Mouse (Mus musculus): ENCODE measurements around the gene Hist1h2ao.
"Not testable (repeated sequence)": the region's sequence is repeated elsewhere in the genome, so short reads cannot be mapped to it uniquely, and the experiment has no call there.

Hist1h2ao gene

DNA sequence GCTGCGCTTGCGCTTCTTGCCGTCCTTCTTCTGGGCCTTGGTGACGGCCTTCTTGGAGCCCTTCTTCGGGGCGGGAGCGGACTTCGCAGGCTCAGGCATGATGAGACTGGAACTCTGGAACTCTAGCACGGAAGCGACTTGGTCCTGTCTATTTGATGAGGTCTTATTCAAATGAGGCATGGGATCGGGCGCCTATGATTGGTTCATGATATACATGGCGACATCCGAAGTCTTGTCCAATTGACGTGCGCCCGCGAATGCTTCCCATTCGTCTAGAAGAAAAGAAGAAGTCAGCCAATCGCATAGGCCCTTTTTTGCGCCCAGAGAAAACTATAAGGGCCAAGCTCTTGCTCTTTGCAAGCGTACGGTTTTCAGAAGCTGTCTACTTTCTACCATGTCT is at the start of gene Hist1h2ao, which contains the start of gene Hist1h2bq:
Gene Hist1h2ao, plus strand, starts transcription at position 393 of the 400 bp plus-strand sequence.
Gene Hist1h2bq, minus strand, starts transcription at position 125 of the 400 bp plus-strand sequence.
- DNase-seq: not testable (repeated sequence)

DNA sequence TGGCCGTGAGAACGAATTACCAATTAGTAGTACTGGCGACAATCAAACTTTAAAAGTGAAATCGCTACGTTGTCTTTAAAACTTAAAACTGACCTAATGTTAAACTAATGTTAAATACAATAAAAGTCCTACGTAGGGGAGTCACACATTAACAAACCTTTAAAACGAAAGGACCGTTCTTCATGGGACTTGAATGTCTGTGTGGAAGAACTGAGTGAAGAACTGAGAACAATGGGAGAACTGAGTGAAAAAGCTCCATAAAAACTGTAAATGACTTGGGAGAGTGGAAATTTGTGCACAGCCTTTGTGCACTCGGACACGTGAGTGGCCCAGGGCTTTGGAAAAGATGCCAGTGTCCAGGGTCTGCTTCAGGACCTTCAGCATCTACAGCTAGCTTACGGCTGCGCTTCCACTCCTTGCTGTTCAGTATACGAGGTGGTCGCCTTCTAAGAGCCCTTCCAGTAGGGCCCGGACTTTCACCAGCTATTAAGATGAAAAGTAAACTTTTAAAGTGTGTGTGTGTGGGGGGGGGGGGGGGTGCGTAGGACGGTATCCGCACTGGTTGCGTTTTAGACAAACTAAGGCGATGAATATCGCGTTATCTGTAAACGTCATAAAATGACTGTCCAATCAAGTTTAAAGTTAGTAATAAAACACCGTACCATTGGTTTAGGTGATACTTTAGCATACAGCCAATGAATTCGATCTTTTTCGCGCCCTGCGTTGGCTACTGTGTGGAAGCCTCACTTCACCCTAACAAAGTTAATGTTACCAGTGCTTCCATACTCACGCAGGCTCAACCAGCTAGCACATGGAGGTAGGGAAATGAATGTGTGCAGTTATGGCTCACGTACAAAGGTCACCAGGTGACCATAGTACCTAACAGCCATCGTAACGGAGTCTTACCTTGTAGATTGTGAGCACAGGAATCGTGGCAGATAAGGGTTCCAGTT is 31.2 kb upstream of the Hist1h2ao start:
- peak; percentile 76 for DNase-seq

DNA sequence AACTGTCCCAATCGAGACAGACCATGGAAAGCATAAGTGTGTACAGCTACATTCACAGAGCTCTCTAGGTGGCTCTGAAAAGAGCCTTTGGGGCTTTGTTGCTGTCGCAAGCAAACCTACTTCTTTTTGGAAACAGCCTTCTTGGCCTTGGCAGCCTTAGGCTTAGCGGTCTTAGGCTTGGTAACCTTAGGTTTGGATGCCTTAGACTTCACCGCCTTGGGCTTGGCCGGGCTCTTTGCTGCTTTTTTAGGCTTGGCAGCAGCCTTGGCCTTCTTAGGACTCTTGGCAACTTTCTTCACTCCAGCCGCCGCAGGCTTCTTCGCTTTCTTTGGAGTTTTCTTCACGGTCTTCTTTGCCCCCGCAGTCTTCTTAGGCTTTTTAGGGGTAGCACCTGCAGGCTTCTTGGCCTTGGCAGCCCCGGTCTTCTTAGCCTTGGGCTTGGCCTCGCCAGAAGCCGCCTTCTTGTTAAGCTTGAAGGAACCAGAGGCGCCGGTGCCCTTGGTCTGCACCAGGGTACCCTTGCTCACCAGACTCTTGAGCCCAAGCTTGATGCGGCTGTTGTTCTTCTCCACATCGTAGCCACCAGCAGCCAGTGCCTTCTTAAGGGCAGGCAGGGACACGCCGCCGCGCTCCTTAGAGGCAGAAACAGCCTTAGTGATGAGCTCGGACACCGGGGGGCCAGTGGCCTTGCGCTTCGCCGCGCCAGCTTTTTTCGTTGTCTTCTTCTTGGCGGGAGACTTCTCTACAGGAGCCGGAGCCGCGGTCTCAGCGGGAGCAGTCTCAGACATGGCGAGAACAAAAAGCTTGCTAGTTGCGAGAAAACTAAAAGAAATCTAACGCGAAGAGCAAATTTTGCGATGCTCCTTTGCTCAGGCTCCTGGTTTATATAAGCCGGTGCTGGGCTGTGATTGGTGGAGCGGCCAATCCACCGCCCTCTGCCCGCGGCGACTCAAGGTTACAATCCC is 30.2 kb upstream of the Hist1h2ao start, which contains the start of gene Hist1h1b:
Gene Hist1h1b, minus strand, starts transcription at position 859 of the 965 bp plus-strand sequence.
- peak; percentile 84 for DNase-seq

DNA sequence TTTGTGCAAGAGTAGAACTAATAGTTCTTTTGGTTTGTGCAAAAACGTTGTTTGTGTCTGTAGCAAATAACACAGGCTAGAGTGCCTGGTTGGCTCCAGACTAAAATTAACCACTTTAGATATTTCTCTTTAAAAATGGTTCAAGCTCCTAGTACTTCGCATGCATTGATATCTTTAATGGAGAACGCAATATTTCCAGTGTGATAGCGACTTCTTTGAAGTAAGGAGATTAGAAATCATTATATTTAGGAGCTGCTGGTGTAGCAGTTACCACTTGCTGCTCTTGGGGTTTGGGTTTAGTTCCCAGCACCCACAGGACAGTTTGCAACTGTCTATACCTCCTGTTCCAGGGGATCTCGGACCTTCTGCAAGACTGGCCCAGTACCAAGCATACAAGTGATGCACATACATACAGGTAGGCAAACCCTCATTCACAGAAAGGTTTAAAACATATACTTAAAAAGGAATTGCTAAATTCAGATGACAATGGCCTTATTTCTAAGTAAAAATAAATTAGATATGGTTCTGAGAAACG is 29.2 kb upstream of the Hist1h2ao start:
- DNase-seq: peak; percentile 15

DNA sequence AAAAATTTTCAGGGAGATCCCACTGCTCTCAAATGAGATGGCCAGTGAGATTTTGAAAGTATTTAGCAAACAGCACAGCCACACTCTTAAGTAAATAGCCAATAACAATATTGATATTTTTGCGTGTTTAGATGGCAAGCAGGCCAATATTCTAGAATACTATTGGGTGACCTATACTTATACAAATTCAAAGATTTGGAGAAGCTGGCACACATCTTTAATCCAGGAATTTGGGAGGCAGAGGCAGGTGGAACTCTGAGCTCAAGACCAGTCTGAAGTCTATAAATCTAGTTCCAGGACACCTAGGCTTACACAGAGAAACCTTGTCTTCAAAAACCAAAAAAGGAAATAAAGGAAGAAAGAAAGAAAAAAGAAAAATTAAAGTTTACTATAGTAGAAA is 28.6 kb upstream of the Hist1h2ao start:
- no peak for DNase-seq

DNA sequence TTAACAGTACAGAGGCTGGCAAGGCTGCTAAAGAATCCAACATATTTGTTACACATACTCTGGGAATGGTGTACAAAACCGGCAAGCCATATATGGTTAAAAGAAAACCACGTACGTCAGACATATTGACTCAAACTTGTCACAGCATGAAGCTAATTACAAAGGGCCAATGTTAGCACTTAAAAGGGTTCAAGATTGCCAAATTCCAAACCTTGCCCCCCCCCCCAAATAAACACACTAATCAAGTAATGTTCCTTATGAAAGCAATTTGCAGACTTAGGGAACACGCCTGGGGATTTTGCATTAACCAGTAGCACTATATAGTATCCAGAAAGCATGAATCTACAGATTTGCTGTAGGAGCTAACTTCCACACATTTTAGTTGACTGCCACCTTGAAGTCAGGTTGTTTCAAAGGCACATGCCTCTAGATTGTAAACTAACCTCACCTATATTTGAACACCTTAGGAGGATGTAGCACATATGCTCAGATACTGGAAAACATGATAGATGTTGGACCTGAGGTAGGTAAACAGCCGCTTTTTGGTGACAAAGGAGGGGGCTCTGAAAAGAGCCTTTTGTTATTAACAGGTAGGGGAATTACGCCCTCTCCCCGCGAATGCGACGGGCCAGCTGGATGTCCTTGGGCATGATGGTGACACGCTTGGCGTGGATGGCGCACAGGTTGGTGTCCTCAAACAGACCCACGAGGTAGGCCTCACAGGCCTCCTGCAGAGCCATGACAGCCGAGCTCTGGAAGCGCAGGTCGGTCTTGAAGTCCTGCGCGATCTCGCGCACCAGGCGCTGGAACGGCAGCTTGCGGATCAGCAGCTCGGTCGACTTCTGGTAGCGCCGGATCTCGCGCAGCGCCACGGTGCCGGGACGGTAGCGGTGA is 27.7 kb upstream of the Hist1h2ao start:
- peak; percentile 56 for DNase-seq

DNA sequence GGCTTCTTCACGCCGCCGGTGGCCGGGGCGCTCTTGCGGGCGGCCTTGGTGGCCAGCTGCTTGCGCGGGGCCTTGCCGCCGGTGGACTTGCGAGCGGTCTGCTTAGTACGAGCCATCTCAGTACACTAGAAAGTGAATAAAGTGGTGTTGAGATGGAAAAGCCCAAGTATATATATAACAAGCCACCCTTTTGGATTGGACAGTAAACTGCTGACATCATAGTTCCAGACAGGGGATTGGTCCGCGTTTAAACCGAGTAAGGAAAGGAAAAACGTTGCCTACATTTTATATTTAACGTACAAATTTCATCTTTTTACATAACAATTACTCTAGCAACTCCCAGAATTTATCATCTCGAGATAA is 27.0 kb upstream of the Hist1h2ao start, which contains the start of gene Hist1h3i:
Gene Hist1h3i, minus strand, starts transcription at position 116 of the 363 bp plus-strand sequence.
- peak; percentile 70 for DNase-seq

DNA sequence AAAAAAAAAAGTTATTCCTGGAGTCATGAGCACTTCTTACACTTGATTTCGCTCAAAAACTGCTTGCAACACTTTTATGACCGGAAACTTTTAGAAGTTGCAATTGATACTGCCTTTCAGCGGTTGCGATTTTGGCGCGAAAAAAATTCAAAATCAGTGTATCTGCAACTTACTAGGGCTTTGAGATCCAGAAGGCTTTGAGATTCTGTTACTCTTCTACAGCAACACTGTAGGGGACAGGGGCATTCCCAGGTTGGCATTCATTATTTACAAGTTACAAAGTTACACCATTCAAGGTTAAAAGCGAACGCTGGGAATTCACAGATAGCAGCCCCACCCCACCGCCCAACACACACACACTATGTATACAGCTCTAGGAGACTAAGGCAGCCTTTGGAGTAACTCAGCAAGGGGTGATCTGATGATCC is 26.5 kb upstream of the Hist1h2ao start:
- DNase-seq: peak; percentile 52

DNA sequence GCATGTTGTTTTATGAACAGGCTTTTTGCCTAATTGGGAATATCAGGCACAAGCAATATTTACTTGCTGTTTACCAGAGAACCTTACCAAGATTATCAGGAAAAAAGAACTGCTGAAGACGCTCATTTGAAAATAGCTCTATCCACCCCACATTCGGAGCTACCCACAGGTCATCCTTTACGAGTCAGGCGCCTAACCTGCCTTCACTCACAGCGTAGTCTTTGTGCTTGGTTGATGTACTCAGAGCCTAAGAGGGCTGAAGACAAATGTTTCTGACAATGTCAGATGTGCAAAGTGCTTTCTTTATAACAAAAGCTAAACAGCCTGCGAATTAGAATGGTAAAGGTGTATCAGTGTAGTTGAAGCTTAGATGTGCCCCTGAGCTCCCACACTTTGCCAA is 26.0 kb upstream of the Hist1h2ao start:
- DNase-seq: peak; percentile 9

DNA sequence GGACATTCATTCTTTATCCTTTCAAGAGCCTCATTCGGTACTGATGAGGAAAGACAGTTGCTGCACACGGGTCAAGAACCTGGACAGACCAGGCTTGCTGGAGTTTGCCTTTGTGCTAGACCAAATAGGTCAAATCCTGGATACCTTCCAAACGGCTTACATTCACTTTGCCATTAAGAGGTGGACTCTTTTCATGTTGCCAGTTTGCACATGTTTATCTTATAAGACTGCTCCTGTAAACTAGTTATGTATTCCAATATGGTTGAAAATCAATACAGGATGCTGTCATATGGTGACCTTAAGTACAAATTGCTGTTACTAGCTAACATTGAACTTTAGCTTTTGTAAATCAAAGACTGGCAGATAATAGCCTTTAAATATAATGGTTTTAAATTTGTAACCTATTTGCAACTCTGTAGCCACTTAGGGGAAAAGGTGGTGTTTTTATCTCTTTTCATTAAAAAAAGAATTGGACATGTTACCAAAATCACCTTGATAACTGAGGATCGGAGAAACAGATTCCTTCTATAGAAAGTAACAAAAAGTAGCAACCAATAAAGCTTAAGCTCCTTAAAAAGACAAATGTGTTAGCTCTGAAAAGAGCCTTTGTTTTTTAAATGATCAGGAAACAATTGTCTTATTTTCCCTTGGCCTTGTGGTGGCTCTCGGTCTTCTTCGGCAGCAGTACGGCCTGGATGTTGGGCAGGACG is 23.9 kb upstream of the Hist1h2ao start:
- DNase-seq: peak; percentile 16

DNA sequence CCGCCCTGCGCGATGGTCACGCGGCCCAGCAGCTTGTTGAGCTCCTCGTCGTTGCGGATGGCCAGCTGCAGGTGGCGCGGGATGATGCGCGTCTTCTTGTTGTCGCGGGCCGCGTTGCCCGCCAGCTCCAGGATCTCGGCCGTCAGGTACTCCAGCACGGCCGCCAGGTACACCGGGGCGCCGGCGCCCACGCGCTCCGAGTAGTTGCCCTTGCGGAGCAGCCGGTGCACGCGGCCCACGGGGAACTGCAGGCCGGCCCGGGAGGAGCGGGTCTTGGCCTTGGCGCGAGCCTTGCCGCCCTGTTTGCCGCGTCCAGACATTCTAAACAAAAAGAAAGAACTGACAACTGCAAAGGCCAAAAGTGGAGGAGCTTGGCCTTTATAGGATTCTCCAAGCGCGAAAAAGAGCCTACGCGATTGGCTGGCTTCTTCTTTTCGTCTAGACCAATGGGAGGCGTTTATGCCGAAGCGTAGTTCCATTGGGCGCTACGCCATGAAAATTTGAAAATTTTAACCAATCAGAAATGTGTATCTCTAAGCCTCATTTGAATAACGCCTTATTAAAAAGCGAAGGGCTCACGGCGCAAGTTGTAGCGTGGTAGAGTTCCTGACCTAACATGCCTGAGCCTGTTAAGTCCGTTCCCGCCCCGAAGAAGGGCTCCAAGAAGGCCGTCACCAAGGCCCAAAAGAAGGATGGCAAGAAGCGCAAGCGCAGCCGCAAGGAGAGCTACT is 23.2 kb upstream of the Hist1h2ao start, which contains the start of the genes Hist1h2an and Hist1h2bp:
Gene Hist1h2an, minus strand, starts transcription at position 320 of the 731 bp plus-strand sequence.
Gene Hist1h2bp, plus strand, starts transcription at position 563 of the 731 bp plus-strand sequence.
- peak; percentile 87 for DNase-seq

DNA sequence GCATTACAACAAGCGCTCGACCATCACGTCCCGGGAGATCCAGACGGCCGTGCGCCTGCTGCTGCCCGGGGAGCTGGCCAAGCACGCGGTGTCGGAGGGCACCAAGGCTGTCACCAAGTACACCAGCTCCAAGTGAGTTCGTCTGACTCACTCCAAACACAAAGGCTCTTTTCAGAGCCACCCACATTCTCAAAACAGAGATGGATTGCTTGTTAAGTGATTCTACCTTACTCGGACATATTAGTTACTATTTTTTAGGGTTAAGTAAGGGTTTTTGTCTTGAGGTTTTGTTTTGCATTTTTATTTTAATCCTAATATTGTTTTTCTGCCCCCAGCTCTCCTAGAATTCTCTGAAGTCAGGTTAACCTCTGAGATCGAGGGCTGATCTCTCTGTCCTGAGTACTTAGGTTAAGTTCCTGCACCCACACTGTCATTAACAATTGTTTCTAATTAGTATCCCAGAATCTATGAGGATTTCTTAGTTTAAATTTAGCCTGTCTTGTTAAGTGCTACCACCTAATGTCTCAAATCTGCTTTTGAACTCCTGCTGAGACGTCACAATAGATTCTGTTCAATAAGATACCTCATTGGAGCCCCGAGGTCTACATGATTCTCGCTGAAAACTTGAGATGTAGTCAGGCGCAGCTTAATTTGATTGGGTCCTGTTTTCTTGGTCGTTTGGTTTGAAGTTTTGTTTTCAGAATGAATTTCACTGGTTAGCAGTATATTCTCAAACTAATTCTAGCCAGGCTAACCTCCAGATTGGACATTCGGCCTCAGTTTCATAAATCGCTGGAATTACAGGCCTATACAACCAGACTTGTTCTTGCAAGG is 22.3 kb upstream of the Hist1h2ao start:
- peak; percentile 6 for DNase-seq

DNA sequence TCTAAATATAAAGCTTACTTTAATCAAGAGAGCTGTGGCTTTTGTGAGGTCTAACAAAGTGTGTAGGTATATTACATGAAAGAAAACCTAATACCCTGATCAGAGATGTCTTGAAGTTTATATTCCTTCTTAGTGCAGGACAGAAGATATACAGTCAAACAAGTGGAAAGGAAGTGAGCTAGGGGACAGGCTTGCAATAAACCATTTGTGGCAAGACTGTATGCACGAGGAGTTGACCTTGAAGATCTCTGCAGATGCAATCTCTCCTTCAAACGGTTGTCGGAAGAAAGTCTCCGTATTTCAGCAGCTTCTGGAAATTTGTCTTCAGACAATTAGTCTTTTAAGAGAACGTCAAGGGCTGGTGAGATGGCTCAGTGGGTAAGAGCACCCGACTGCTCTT is 20.3 kb upstream of the Hist1h2ao start:
- DNase-seq: no peak

DNA sequence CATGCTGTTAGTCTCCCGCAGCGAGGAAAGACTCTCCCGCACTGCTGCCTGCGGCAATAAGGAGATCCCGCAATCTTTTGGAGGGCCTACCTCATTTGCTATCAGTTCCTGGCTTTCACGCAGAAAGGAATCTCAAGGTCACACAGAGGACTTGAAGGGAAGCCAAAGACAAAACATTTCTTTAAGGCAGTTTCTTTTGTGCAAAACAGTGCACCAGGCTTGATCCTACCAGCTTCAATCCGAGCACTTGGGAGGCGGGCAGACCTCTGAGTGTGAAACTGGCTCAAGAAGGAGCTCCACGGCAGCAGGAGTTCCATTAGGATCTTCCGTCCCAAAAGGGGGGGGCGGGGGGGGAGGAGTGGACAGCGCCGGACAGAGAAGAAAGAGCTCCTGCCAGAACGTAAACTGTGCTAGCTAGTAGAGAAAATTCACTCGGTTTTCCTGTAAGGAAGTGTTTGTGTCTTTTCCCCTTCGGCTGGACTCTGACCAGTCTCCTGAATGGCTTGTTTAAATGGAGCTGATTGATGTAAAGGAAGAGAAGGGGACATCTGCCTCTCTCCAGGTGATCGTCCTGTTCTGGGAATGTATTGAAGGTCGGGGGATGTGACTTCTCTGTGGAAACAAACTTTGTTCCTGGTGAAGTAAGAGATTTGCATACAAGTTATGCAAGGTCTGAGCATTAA is 19.5 kb upstream of the Hist1h2ao start:
- no peak for DNase-seq

DNA sequence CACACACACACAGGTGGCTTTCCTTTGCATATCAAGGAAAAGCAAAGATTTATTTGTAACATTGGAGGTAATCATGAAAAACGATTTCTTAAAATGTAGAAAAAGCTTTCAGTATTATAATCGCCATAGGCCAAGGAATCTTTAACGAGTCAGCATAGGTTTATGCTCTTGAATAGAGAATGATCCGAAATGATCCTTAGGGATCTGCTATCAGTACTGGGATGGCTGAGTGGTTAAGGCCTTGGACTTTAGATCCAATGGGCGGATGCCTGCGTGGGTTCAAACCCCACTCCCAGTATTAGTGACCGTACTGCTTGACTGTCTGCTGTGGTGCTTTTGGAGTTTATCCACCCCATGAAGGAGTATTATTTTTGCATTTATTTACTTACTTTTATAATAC is 14.7 kb upstream of the Hist1h2ao start:
- no peak for DNase-seq

DNA sequence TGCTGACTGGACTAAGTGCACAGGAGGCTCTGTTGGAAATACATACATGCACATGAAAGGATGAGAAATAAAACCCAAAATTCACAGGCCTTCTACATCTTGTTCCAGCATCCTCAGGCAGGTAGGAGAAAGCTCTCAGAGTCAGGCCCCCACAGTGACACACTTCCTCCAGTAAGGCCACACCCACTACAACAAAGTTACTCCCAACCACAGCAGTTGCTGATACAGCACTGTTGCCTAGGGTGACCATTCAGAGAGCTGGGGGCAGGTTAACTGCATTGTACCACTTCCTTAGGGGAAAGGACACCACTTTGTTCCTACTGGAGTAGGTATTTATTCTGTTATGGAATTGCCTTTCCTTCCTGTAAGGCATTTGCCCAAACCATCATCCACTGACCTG is 13.1 kb upstream of the Hist1h2ao start:
- not testable (repeated sequence) for DNase-seq

DNA sequence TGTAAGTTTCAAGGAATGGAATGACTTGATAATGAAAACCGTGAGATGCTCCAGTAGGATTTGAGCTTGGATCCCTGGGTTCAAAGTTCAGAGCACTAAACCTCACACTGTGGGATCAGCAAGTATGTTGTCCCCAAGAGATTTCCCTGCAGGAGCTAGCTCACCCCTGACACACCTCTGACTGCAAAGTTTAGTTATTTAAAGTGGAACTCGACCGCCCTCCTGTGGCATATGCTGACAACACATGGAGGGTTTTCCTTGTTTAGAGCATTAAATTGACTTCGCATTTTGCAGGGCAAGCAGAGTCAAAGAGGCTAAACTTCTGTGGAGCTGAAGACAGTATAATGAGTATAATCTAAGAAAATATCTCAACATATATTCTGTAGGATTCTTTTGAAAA is 7.2 kb upstream of the Hist1h2ao start:
- DNase-seq: not testable (repeated sequence)

DNA sequence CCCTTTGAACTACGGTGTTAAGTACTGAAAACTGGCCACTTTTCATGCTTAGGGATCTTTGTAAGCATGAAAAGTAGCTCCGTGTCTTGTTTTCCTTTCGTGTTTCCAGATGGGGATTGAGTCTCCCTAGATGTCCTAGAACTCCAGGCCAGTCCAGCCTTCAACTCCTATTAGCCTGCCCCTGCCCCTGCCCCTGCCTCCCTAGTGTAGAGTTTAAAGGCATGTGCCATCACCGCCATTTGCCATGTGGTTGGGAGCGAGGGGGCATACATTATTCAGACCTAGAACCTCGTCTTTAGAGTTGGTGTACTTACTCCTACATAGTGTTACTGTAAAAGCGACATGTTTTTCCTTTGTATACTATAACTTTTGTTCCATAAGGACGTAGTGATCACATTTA is 809 bp downstream of the Hist1h2ao start:
- DNase-seq: not testable (repeated sequence)

Data from thymus, postnatal 25 days (tissue).